Mouse (Mus musculus) cerebellum, adult 2 months (tissue): Measurements from ENCODE around the gene Ip6k1. TPM values are rescaled to one million over a fixed set of nuclear protein-coding genes. Genes with fewer than 3 reads are reported as not detected.
A peak's percentile ranks its signal among the peaks of the same experiment; 100 is the strongest.

Experiments
- DNase-seq, 2 experiments: peaks; one replicate each; pipeline ENCODE4 v3.0.0; 2021
- H3K27ac ChIP-seq: fragments of 200-500 bp; 2 replicates; pipeline ENCODE4 v1.5.1; 2012; ENCODE audit warnings: low read length, control low read depth, inconsistent platforms; ENCODE audit not compliant: insufficient read depth
- H3K27me3 ChIP-seq: fragments of 200-500 bp; 2 replicates; pipeline ENCODE4 v1.6.1; 2012; ENCODE audit warnings: inconsistent platforms, mild to moderate bottlenecking, low read length, moderate library complexity; ENCODE audit not compliant: control insufficient read depth, insufficient read depth
- H3K4me1 ChIP-seq: fragments of 200-500 bp; 2 replicates; pipeline ENCODE4 v1.6.1; 2011; ENCODE audit warnings: low read length; ENCODE audit not compliant: control insufficient read depth, insufficient read depth
- H3K4me3 ChIP-seq: fragments of 200-500 bp; replicated peaks from 2 replicates; pipeline ENCODE3; 2011; ENCODE audit warnings: mild to moderate bottlenecking, low read depth, low read length, control low read depth; ENCODE audit not compliant: insufficient read depth
- CTCF ChIP-seq: fragments of 200-500 bp; IDR thresholded peaks from 2 replicates; pipeline ENCODE4 v1.5.1; 2011; ENCODE audit warnings: low read depth, mild to moderate bottlenecking, control low read depth, low read length, moderate library complexity, borderline replicate concordance; ENCODE audit not compliant: insufficient read depth
- POLR2A ChIP-seq: fragments of 200-500 bp; IDR thresholded peaks from 2 replicates; pipeline ENCODE4 v1.6.1; 2011; ENCODE audit warnings: low read length, control low read depth, borderline replicate concordance; ENCODE audit not compliant: insufficient read depth
- WGBS: fragments of 180-500 bp; shearing (Covaris S2); methylation state at CpG from one replicate; pipeline ENCODE4 v1.1.7; 2018; 5-methylcytosine and 5-hydroxymethylcytosine counted together
- polyA plus RNA-seq: library from polyadenylated mRNA; depleted of rRNA; stranded (reverse); fragments of >200 nt; gene quantifications from 2 replicates; pipeline ENCODE4 v1.2.3, GENCODE M21; 2012

Ip6k1 gene
- polyA plus RNA-seq, 1 experiment, result 191 TPM

DNA sequence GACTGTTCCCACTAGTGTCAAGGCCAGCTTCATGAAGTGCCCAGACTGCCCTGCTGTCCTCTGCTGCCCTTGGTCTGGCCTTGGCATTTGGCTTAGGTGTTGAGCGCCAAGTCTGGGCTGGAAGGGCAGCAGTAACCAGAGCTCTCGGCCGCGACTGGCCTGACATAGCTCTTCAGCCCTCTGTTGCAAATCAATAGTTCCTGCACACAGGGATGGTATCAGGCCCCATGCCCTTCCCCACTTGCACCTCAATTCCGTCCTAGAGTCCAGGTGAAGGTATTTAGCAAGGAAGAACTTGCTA, 54.9 kb downstream of the Ip6k1 start:
- H3K4me3 ChIP-seq, result no peak overlapping the region
- no peak overlapping the region for H3K27ac ChIP-seq
- peak; percentile 20 to 25 for DNase-seq
- peaks cover 7% of the 10 kb centered on the region; the same call in 1 of the 2 replicates for H3K4me1 ChIP-seq
- H3K27me3 ChIP-seq, result no peaks in the 10 kb centered on the region
- no peak for TF ChIP-seq POLR2A
- TF ChIP-seq CTCF, result no peak
- WGBS, result 50% methylated on average over 5 of the region's 5 CpGs

- H3K4me3 ChIP-seq, result no peak overlapping the region
- H3K27me3 ChIP-seq, result no peaks in the 10 kb centered on the region
- H3K27ac ChIP-seq, result no peak overlapping the region
- TF ChIP-seq CTCF (no peak), POLR2A (no peak)
- WGBS, result 86% methylated on average over 9 of the region's 9 CpGs
- H3K4me1 ChIP-seq, result peaks cover 5% of the 10 kb centered on the region; the same call in 1 of the 2 replicates
- DNase-seq, result no peak
Measured at GRCm38 (mm10) chr9:108058291-108058690, 56.0 kb downstream of the Ip6k1 start.

DNA sequence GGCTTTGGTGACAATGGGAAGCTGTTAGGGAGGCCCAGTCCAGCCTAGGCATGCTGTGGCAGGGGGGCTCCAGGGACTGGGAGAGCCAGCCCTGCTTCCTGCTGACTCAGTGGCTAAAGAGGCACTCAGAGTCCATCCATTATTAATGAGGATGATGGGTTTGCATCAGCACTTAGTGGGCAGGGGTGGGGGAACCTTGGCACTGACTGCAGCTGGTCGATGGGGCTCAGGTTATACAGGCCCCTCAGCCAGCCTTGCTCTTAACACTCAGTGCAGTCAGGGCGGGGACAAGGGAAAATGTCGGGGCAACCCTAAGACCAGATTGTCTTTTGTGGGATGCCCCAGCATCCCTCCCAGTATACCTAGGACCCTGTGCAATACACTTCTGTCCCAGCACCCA, 59.8 kb downstream of the Ip6k1 start:
- DNase-seq, result no peak

GRCm38 (mm10) chr9:108063361-108063760, 61.1 kb downstream of the Ip6k1 start:
- DNase-seq, result no peak
- Histone ChIP-seq H3K4me3 (no peak overlapping the region), H3K4me1 (peaks cover 37% of the 10 kb centered on the region), H3K27ac (no peak overlapping the region), H3K27me3 (no peaks in the 10 kb centered on the region)
- WGBS, result 83% methylated on average over 12 of the region's 12 CpGs
- TF ChIP-seq POLR2A (no peak), CTCF (no peak)

More for the DNA sequence above, 59.8 kb downstream of the Ip6k1 start:
- Histone ChIP-seq H3K4me3 (no peak overlapping the region), H3K4me1 (peaks cover 32% of the 10 kb centered on the region), H3K27ac (no peak overlapping the region), H3K27me3 (no peaks in the 10 kb centered on the region)
- TF ChIP-seq POLR2A (no peak), CTCF (no peak)
- WGBS, result 79% methylated on average over 3 of the region's 3 CpGs

DNA sequence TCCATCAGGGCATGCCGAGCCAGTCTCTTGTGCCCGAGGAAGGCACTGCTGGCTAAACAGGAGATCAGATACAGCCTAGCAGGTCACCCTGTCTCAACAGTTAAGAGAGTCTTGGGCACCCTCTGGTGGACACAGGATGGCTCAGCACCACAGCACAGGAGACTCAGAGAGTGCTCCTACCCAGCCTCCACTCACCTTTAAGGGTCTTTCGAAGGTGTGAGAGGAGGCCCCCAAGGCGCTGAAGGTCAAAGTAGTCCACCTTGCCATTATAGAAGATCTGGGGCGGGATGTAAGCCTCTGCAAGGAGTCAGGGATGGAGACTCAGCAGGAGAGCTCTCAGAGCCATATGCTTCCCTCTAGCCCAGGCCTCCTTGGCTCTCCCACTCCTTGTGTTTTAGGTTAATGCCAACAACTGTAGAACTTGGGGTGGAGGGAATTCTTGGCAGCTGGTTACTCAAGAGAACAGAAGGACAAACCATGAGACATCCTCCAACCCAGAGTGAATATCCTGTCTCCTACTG, 63.2 kb downstream of the Ip6k1 start:
- H3K27ac ChIP-seq, result peak overlapping the region; percentile 97
- WGBS, result 6% methylated on average over 5 of the region's 5 CpGs
- peaks cover 49% of the 10 kb centered on the region for H3K4me1 ChIP-seq
- no peak for TF ChIP-seq POLR2A
- peak; percentile 82 for TF ChIP-seq CTCF
- no peaks in the 10 kb centered on the region for H3K27me3 ChIP-seq
- peak; percentile 88 for DNase-seq
- H3K4me3 ChIP-seq, result no peak overlapping the region

DNA sequence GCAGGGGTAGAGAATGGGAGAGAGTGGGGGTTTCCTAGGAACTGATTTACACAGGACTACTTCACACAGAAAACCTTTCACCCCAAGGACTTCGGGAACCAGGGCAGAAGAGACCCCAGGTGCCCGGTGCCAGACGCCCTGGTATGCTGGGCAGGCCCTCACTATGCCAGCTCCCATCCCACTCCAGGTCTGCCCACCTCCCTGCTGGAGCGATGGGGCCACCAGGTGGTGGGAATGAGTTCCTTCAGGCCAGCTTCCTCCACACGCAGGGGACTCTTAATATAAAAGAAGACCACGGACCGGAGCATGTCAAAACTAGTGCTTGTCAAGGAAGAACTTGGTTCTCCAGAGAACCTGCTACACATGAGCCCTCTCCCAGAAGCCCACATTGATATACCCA, 64.9 kb downstream of the Ip6k1 start:
- peak in 1 of 2 experiments; percentile 34 for DNase-seq

DNA sequence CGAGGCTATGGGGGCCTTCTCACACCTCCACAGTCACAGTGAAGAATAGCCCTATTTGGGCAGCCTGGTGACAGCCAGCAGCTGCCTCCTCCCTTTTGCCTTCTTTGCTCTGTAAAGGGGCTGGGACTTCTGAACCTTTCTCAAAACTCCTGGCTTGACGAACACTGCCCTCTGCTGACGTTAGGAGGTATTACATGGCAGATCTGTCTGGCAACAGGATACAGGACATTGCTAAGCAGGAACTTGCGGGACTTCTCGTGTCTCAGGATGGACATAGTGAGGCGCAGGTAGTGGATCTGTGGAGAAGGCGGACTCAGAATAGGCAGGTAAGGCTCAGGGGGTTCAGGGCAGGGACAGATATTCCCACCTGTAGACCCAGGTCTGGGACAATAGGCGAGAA, 65.6 kb downstream of the Ip6k1 start:
- no peaks in the 10 kb centered on the region for H3K27me3 ChIP-seq
- peak; percentile 87 to 93 for DNase-seq
- no peak overlapping the region; the same call in 1 of the 2 replicates for H3K27ac ChIP-seq
- TF ChIP-seq CTCF, result peak; percentile 91
- TF ChIP-seq POLR2A, result no peak
- H3K4me1 ChIP-seq, result peaks cover 67% of the 10 kb centered on the region
- no peak overlapping the region for H3K4me3 ChIP-seq
- 15% methylated on average over 8 of the region's 8 CpGs for WGBS

More for the DNA sequence above, 64.9 kb downstream of the Ip6k1 start:
- Histone ChIP-seq H3K27ac (peak overlapping the region; percentile 97), H3K27me3 (no peaks in the 10 kb centered on the region), H3K4me3 (no peak overlapping the region), H3K4me1 (peaks cover 60% of the 10 kb centered on the region)
- TF ChIP-seq CTCF (no peak), POLR2A (no peak)
- 52% methylated on average over 7 of the region's 7 CpGs for WGBS

DNA sequence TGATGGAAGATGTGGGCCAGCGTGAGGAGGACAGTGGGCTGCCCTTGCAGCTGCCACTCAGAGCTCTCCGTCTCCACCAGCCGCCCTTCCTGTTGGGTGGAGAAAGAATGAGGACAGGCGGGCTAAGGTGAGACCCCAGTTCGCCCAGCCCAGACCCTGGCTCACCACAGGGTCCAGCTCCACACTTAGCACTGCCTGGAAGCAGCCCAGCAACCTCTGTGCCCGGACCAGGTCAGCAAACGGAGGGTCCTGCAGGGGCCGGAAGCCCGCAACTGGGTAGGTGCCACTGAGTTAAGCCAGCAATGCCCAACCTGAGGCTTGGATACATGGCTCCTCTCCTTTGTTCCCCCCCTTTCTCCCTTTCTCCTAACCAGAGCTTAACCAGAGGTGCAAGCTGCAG, 66.7 kb downstream of the Ip6k1 start:
- no peaks in the 10 kb centered on the region for H3K27me3 ChIP-seq
- no peak for DNase-seq
- no peak overlapping the region for H3K27ac ChIP-seq
- no peak for TF ChIP-seq POLR2A
- no peak for TF ChIP-seq CTCF
- H3K4me1 ChIP-seq, result peaks cover 69% of the 10 kb centered on the region
- H3K4me3 ChIP-seq, result no peak overlapping the region
- 88% methylated on average over 9 of the region's 9 CpGs for WGBS

DNA sequence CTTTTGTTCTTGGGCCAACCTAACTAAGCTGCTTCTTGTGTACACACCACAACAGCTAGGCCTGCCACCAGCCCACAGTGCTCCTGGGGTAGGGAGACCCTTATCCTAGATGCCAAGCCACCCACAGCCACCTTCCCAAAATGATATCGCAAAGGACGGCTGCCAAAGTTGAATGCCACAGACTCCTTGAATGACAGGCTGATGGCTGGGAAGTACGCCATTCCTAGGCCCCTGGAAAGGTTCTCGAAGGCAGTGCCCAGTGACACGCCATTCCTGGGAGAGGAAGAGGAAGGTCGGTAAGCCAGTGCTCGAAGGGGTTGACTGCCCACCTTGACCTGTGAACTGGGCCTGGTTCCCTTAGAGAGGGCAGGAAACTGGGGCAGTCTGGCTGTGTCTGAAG, 67.2 kb downstream of the Ip6k1 start:
- WGBS, result 41% methylated on average over 7 of the region's 7 CpGs
- no peak overlapping the region for H3K4me3 ChIP-seq
- H3K27me3 ChIP-seq, result no peaks in the 10 kb centered on the region
- peaks cover 65% of the 10 kb centered on the region for H3K4me1 ChIP-seq
- peak overlapping the region; percentile 51 for H3K27ac ChIP-seq
- no peak for DNase-seq
- no peak for TF ChIP-seq CTCF
- no peak for TF ChIP-seq POLR2A
